9 mouse cellular contexts compared by ENCODE assay signal in genomic region chr6:101251160-101251559, GRCm38 (mm10).
DNase-seq lines count a peak whose midpoint lies in the region; ATAC-seq and TF ChIP-seq lines count a peak whose summit lies in the region.
"Had no signal": no experiment of that assay in that cellular context is flagged by ENCODE, and none has a peak within 500 bp of the region (broad histone marks: within the 10 kb centered on the region; RNA-seq: fewer than 3 reads in every experiment).

No protein-coding gene starts in this region.

- no peaks in the 10 kb centered on the region for H3K9me3 ChIP-seq in heart, embryonic 14.5 days (ENCODE audit: control insufficient read depth, low read length)
- no peaks in the 10 kb centered on the region for H3K9me3 ChIP-seq in forebrain, postnatal 0 days (ENCODE audit: low read length)
- H3K9me3 ChIP-seq in lung, postnatal 0 days (ENCODE audit: low read length), result no peaks in the 10 kb centered on the region

- peaks cover 44 to 63% of the 10 kb centered on the region in 2 experiments for H3K4me1 ChIP-seq in heart, embryonic 14.5 days (ENCODE audit: control insufficient read depth in 2 of 2, insufficient read depth in 2 of 2, low read length in 2 of 2)
- H3K4me1 ChIP-seq in heart, adult 2 months (ENCODE audit: control insufficient read depth, insufficient read depth, low read length), result peaks cover 3% of the 10 kb centered on the region; the same call in 1 of the 2 replicates
- H3K4me1 ChIP-seq in forebrain, postnatal 0 days (ENCODE audit: insufficient read depth), result no peaks in the 10 kb centered on the region
- peaks cover 17% of the 10 kb centered on the region for H3K4me1 ChIP-seq in lung, postnatal 0 days (ENCODE audit: insufficient read depth, low read depth, low read length)

- H3K9ac ChIP-seq in heart, embryonic 14.5 days (ENCODE audit: low read length), result no peak overlapping the region
- H3K9ac ChIP-seq in heart, adult 2 months (ENCODE audit: low read depth, low read length), result no peak overlapping the region
- no peak overlapping the region for H3K9ac ChIP-seq in forebrain, postnatal 0 days
- no peak overlapping the region for H3K9ac ChIP-seq in lung, postnatal 0 days (replicated peaks; ENCODE audit: low read depth)

- H3K36me3 ChIP-seq in heart, embryonic 14.5 days (ENCODE audit: control insufficient read depth, insufficient read depth, low read length), result no peaks in the 10 kb centered on the region
- no peaks in the 10 kb centered on the region for H3K36me3 ChIP-seq in heart, adult 2 months (ENCODE audit: control insufficient read depth, insufficient read depth, low read length)
- H3K36me3 ChIP-seq in forebrain, postnatal 0 days (ENCODE audit: insufficient read depth), result no peaks in the 10 kb centered on the region
- H3K36me3 ChIP-seq in lung, postnatal 0 days (ENCODE audit: insufficient read depth, low read length), result no peaks in the 10 kb centered on the region

- no peaks in the 10 kb centered on the region for H3K79me2 ChIP-seq in heart, adult 2 months (replicated peaks; ENCODE audit: control insufficient read depth, insufficient read depth, low read length)

- 36% methylated on average over 5 of the region's 5 CpGs for WGBS in heart, embryonic 14.5 days
- WGBS in heart, adult 2 months, result 57% methylated on average over 5 of the region's 5 CpGs
- WGBS in forebrain, postnatal 0 days, result 55% methylated on average over 5 of the region's 5 CpGs
- WGBS in lung, postnatal 0 days, result 34% methylated on average over 5 of the region's 5 CpGs

- peak overlapping the region; percentile 26 to 39 for H3K27ac ChIP-seq in heart, embryonic 14.5 days (replicated peaks in 1 of 2; ENCODE audit: control insufficient read depth in 1 of 2, insufficient read depth in 1 of 2, low read depth in 2 of 2, low read length in 2 of 2)
- H3K27ac ChIP-seq in heart, adult 2 months, result no peak overlapping the region
- H3K27ac ChIP-seq in forebrain, postnatal 0 days (ENCODE audit: low read depth, low read length), result no peak overlapping the region
- peak overlapping the region; percentile 39 for H3K27ac ChIP-seq in lung, postnatal 0 days (ENCODE audit: low read length)

- ATAC-seq in heart, embryonic 14.5 days (ENCODE audit: insufficient number of reproducible peaks, insufficient read depth, low FRiP score, low read depth), result peak; percentile 38; the same call in 1 of the 2 replicates
- peak; percentile 29; the same call in 1 of the 2 replicates for ATAC-seq in forebrain, postnatal 0 days
- peak; percentile 94 for ATAC-seq in lung, postnatal 0 days
- no peak for ATAC-seq in megakaryocyte-erythroid progenitor cell, adult 5-6 weeks (replicated peaks; ENCODE audit: low FRiP score, low TSS enrichment, poor library complexity, severe bottlenecking)

- H3K4me3 ChIP-seq in heart, embryonic 14.5 days (ENCODE audit: control insufficient read depth in 1 of 2, insufficient read depth in 1 of 2, low read depth in 1 of 2, low read length in 2 of 2), result no peak overlapping the region
- no peak overlapping the region for H3K4me3 ChIP-seq in heart, adult 2 months
- H3K4me3 ChIP-seq in forebrain, postnatal 0 days (ENCODE audit: low read depth, low read length), result no peak overlapping the region
- no peak overlapping the region for H3K4me3 ChIP-seq in lung, postnatal 0 days (ENCODE audit: low read depth, low read length)

- intact Hi-C loops in heart, adult 2 months (cut with DNase I), result no loop called here

- no peaks in the 10 kb centered on the region for H3K27me3 ChIP-seq in heart, embryonic 14.5 days (ENCODE audit: control insufficient read depth, insufficient read depth, low read length)
- H3K27me3 ChIP-seq in heart, adult 2 months (ENCODE audit: control insufficient read depth, insufficient read depth, low read length), result no peaks in the 10 kb centered on the region
- H3K27me3 ChIP-seq in forebrain, postnatal 0 days (ENCODE audit: insufficient read depth, low read length), result no peaks in the 10 kb centered on the region
- no peaks in the 10 kb centered on the region for H3K27me3 ChIP-seq in lung, postnatal 0 days (replicated peaks; ENCODE audit: insufficient read depth, low read length)

- H3K4me2 ChIP-seq in heart, embryonic 14.5 days (ENCODE audit: low read length), result no peak overlapping the region
- no peak overlapping the region for H3K4me2 ChIP-seq in forebrain, postnatal 0 days (ENCODE audit: low read depth)
- H3K4me2 ChIP-seq in lung, postnatal 0 days (replicated peaks; ENCODE audit: low read depth, low read length), result no peak overlapping the region

- no peak for TF ChIP-seq CTCF in heart, adult 2 months (IDR thresholded peaks at IDR 0.05)
- TF ChIP-seq CTCF in forebrain, postnatal 0 days (IDR thresholded peaks at IDR 0.05; ENCODE audit: low read depth), result no peak
- no peak for TF ChIP-seq CTCF in lung, postnatal 0 days (IDR thresholded peaks at IDR 0.05)

- TF ChIP-seq POLR2A in heart, adult 2 months (IDR thresholded peaks at IDR 0.05; ENCODE audit: insufficient read depth, low read depth, low read length), result no peak

- no peak for DNase-seq in heart, adult 2 months
- DNase-seq in adrenal gland, adult 2 months, result peak; percentile 74
- no peak for DNase-seq in forebrain, postnatal 0 days
- peak; percentile 91 for DNase-seq in lung, postnatal 0 days (ENCODE audit: low spot score)
- DNase-seq in cerebellum, adult 9-11 months, result no peak
- DNase-seq in spleen, adult 12 weeks (ENCODE audit: low spot score), result no peak
- DNase-seq: thymus, postnatal 14 days had no signal

- no peak for TF ChIP-seq EP300 in heart, adult 2 months (IDR thresholded peaks at IDR 0.05; ENCODE audit: insufficient read depth, low read depth, low read length)
- 0 out of 2 replicates have a peak, but pooled peaks have one; percentile 27 for TF ChIP-seq EP300 in lung, postnatal 0 days (IDR thresholded peaks at IDR 0.05)

Comparison
In these comparisons a context has a peak if more than half of its experiments do, and no peak if none do; other contexts are left out.
1. H3K27ac ChIP-seq: peak in heart, embryonic 14.5 days (2 of 2) and lung, postnatal 0 days (single experiment); none in heart, adult 2 months (single experiment) and forebrain, postnatal 0 days (single experiment).
2. DNase-seq: peak in adrenal gland, adult 2 months (single experiment) and lung, postnatal 0 days (single experiment); none in heart, adult 2 months (0 of 2), forebrain, postnatal 0 days (single experiment), cerebellum, adult 9-11 months (single experiment) and spleen, adult 12 weeks (single experiment).